Mouse (Mus musculus) small intestine, adult 2 months (tissue): ENCODE results near the gene Six2. TPM values are rescaled to one million over a fixed set of nuclear protein-coding genes. Genes with fewer than 3 reads are reported as not detected.

Experiments used
- H3K27ac ChIP-seq: fragments of 200-500 bp; 2 replicates; pipeline ENCODE4 v1.5.1; 2012; ENCODE audit warnings: low read depth, low read length, control low read depth, inconsistent platforms; ENCODE audit not compliant: insufficient read depth
- H3K27me3 ChIP-seq: fragments of 200-500 bp; 2 replicates; pipeline ENCODE4 v1.6.1; 2012; ENCODE audit warnings: mild to moderate bottlenecking, moderate library complexity, low read length, inconsistent platforms; ENCODE audit not compliant: control insufficient read depth, insufficient read depth
- H3K36me3 ChIP-seq: fragments of 200-500 bp; 2 replicates; pipeline ENCODE4 v1.6.1; 2012; ENCODE audit warnings: mild to moderate bottlenecking, low read length, control low read depth, inconsistent platforms; ENCODE audit not compliant: control insufficient read depth, insufficient read depth
- H3K4me1 ChIP-seq: fragments of 200-500 bp; 2 replicates; pipeline ENCODE4 v1.6.1; 2012; ENCODE audit warnings: low read length, inconsistent platforms, mixed read lengths; ENCODE audit not compliant: control insufficient read depth, insufficient read depth, insufficient read length
- H3K4me3 ChIP-seq: fragments of 200-500 bp; 2 replicates; pipeline ENCODE4 v1.5.1; 2012; ENCODE audit warnings: low read depth, mild to moderate bottlenecking, control low read depth, inconsistent platforms, low read length, moderate library complexity
- CTCF ChIP-seq: fragments of 200-500 bp; IDR thresholded peaks from 2 replicates; pipeline ENCODE4 v1.5.1; 2012; ENCODE audit warnings: low read depth, mild to moderate bottlenecking, control low read depth, inconsistent platforms, low read length, moderate library complexity, mixed read lengths; ENCODE audit not compliant: insufficient replicate concordance, insufficient read length; ENCODE audit errors: extremely low read depth
- POLR2A ChIP-seq: fragments of 200-500 bp; IDR thresholded peaks from 2 replicates; pipeline ENCODE4 v1.6.1; 2012; ENCODE audit warnings: low read depth, mild to moderate bottlenecking, control low read depth, inconsistent platforms, low read length, moderate library complexity
- WGBS: fragments of 180-500 bp; shearing (Covaris S2); methylation state at CpG from one replicate; pipeline ENCODE4 v1.1.7; 2018; 5-methylcytosine and 5-hydroxymethylcytosine counted together
- polyA plus RNA-seq: library from polyadenylated mRNA; depleted of rRNA; stranded (reverse); fragments of >200 nt; gene quantifications from 2 replicates; pipeline ENCODE4 v1.2.3, GENCODE M21; 2012

Gene Six2
- polyA plus RNA-seq, 1 experiment: not detected

DNA sequence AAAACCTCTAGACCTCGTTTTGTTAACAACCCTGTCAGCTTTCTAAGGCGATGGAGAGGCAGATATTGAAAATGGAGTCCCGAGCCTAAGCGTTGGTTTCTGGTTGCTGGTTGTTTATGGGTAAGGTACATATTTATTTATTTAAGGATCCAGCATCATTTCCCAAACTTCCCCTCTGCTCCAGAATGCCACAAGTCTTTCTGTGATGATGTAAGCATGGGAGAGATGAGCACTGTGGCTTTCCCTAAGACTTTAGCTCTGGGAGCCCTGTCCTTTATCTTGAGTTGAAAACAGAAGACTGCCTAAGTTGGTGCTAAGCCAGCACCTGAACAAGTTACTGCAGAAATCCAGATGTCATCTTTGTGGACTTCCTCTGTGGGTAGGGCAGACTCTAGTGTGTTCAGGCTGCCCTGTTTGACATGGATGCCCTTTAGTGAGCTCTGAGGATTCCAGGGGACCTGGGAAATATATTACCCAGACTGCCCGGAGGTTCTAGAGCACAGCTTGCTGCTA, 1.8 kb upstream of the Six2 start:
- no peak overlapping the region for H3K27ac ChIP-seq

DNA sequence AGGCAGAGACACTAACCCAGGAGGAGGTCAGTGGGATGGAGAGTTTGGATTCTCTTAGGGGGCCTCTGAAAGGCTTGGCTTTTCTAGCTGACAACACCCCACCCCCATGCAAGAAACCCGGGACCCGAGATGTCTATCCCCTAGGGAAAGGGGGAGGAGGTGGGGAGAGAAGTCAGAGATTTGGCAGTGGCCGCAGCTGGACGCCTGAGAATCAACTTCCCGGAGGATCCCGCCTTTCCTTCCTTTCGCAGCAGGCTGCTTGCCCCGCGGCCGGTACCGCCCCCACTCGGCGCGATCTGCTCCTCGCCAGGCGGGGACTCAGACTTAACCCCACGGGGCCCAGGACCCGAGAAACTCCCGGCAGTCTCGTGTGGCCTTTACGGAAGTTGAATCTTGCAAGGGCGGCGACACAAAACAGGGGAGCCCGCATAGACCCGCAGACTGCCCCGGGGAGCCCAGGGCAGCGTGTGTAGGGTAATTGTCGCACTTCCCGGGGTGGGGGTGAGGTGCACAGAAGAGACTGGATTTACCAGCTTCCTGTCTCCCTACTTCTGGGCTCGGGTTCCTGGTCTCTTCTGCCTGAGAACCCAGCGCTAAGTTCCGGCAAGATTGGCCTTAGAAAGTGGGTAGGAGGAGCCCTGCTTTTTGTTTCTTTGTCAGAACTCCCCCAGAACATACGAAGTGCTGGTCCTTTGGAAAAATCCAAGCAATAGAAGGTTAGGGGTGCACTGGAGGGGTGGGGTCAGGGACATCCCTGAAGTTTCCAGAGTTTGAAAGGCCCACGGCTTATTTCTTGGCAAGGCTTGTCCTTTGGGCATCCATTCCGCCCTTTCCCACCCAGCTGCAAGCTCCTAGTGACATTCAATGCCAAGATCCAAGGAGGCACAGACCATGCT, 1.1 kb upstream of the Six2 start:
- Histone ChIP-seq H3K27me3 (peaks cover 72% of the 10 kb centered on the region), H3K36me3 (no peaks in the 10 kb centered on the region), H3K4me1 (peaks cover 4% of the 10 kb centered on the region), H3K4me3 (peak overlapping the region; percentile 1; the same call in 1 of the 2 replicates), H3K27ac (no peak overlapping the region)
- WGBS: 2% methylated on average over 35 of the region's 35 CpGs
- TF ChIP-seq CTCF (no peak), POLR2A (no peak)

More for the DNA sequence above, 1.8 kb upstream of the Six2 start:
- TF ChIP-seq POLR2A: no peak
- no peak overlapping the region for H3K4me3 ChIP-seq
- H3K36me3 ChIP-seq: no peaks in the 10 kb centered on the region
- WGBS: 14% methylated on average over 5 of the region's 5 CpGs
- H3K4me1 ChIP-seq: peaks cover 4% of the 10 kb centered on the region
- H3K27me3 ChIP-seq: peaks cover 71% of the 10 kb centered on the region

DNA sequence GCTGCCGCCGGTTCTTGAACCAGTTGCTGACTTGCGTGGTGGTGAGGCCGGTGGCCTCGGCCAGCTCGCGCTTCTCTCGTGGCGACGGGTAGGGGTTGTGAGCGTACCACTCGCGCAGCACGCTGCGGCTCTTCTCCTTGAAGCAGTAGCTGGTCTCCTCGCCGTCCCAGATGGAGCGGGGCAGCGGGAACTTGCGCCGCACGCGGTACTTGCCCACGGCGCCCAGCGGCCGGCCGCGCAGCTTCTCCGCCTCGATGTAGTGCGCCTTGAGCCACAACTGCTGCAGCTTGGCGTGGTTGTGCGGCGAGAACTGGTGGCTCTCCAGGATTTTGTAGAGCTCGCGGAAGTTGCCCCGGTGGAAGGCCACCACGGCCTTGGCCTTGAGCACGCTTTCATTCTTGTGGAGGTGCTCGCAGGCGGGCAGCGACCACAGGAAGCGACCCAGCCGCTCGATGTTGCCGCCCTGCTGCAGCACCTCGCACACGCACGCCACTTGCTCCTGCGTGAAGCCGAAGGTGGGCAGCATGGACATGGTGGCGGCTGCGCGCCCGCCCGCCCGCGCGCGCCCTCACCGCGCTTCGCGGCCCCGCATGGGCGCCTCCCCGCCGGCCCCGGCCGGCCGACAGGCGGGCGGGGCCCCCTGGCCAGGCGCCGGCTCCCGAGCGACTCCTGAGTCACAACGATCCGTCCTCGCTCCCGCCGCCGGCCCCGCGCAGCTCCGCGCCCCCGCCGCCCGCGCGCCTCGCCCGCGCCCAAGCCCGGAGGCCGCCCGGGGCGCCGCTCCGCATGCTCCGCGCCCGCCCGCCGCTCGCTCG, 446 bp downstream of the Six2 start:
- no peaks in the 10 kb centered on the region for H3K36me3 ChIP-seq
- TF ChIP-seq POLR2A (no peak), CTCF (no peak)
- H3K4me3 ChIP-seq: peak overlapping the region; percentile 47
- H3K27me3 ChIP-seq: peaks cover 83% of the 10 kb centered on the region
- H3K27ac ChIP-seq: no peak overlapping the region
- 3% methylated on average over 109 of the region's 109 CpGs for WGBS
- peaks cover 4% of the 10 kb centered on the region for H3K4me1 ChIP-seq

DNA sequence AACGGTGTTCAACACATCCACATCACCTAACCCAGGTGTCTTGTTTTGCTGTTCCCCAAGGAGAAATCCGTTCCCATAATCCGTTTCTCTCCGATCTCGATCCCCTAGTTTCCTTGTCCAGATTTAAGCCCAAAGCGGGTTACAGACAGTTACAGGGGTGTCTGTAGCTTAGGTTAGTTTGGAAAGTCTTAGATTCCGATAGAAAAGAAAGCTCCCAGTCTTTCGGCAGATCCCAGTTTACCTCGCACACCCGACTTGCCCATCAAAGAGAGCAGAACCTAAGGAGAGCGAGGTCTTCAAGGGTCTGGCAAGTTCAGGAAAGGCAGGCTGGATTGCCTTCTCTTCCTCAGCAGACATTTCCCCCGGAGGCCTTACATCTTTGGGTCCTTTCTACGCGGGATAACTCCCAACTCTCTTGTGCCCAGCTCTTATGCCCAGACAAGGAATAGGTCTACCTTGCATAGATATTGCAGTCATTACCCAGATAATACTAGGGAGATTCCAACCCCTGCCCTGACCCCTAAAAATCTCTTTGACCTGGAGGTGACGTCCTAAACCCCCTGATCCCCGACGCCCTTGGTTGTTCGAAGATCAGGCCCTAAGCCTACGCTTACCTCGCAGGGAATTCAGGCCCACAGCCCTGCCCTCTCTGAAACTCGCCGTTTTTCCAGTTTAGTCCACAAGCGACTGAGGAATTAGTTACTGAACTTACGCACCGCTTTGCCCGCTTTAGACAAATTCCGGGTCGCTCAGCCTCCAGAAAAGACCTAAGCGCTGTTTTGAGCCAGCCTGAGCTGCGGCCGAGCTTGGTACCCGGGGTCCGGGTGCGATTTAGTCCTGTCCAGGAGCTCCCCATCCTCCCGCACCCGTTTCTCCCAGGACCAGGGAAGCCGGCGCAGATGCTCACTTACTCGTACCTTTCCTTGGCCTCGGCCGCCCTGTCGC, 1.3 kb downstream of the Six2 start:
- TF ChIP-seq POLR2A (no peak), CTCF (no peak)
- Histone ChIP-seq H3K4me1 (peaks cover 4% of the 10 kb centered on the region), H3K36me3 (no peaks in the 10 kb centered on the region), H3K4me3 (no peak overlapping the region), H3K27ac (no peak overlapping the region), H3K27me3 (peaks cover 84% of the 10 kb centered on the region)
- WGBS: 8% methylated on average over 42 of the region's 42 CpGs

DNA sequence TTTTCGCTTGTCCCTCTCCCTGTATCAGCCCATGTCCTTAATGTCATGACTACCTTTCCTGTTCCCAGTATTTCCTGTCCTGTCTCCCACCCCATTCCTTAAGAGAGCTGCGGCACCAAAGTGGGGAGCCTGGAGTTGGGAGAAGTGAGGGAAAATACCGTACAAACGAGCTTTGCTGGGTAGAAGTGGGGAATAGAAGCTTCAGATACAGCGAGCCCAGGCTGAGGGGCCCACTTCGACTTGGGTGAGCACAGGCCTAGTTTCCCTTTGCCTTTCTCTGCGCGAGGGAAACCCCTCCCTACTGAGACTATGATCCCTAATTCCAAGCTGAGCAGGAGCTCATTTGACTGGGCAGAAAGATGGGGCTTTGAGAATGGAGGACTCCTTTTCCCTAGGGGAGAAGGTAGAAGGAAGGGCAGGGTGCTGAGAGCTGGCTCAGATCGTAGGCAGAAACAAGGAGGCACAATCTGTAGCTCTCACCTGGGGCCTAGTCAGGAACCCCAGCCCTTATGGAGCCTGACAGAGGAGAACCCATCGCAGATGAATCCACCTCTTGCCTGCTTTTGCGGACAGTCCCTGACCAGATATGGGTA, 2.3 kb downstream of the Six2 start:
- TF ChIP-seq CTCF: no peak
- peaks cover 85% of the 10 kb centered on the region for H3K27me3 ChIP-seq
- peaks cover 4% of the 10 kb centered on the region for H3K4me1 ChIP-seq
- 10% methylated on average over 11 of the region's 11 CpGs for WGBS
- H3K27ac ChIP-seq: no peak overlapping the region
- H3K36me3 ChIP-seq: no peaks in the 10 kb centered on the region
- H3K4me3 ChIP-seq: no peak overlapping the region
